Mouse (Mus musculus): ENCODE results near the gene Prtn3.

Gene Prtn3

GRCm38 (mm10) chr10:79909092-79909922, 35.0 kb downstream of the Prtn3 start:
- DNase-seq (ENCODE audit: low spot score in 2 of 2), result peak; percentile 61 to 72

GRCm38 (mm10) chr10:79910556-79910955, 36.3 kb downstream of the Prtn3 start, which contains the start of gene Gm26602:
Gm26602 (plus strand) TSS chr10:79910856.
- DNase-seq (ENCODE audit: low spot score in 2 of 2), result no peak

- no peak for DNase-seq (ENCODE audit: low spot score in 2 of 2)
Measured at GRCm38 (mm10) chr10:79912412-79912811, 38.1 kb downstream of the Prtn3 start.

DNA sequence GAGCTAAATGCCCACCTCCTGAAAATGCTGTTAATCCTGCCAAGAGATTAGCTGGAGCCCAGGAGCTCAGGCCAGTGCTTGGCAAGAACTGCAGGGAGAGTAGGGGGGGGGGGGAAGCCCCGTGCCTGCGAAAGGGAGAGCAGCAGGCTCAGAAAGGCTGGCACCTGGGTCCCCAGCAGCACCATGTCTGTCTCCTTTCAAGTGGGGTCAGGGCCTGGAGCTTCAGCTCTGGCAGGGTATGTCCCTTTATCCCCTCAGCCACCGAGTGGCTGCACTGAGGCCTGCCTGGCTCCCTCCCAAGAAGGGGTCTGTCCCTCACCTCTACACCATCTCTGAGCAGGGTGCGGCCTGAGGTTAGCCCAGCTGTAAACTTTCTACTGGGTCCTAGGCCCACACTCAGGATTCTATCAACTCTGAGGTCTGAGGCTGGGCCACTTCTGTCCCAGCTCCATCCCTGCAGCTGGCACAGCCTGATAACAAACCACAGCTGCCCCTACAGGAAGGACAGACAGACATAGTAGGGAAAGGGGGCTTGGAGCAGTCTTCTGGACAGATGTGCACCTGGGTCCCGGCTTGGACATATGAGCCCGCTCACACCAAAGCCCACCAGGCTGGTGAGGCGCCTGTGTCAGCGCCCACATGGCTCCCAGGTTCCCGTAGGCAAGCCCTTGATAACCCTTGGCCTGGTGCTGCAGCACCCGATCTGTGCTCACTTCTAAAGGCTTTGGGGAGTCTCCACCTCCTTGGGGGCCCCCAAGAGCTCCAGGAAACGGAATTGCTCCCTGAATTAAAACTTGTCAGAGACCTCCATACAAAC, 40.1 kb downstream of the Prtn3 start:
- DNase-seq (ENCODE audit: low spot score in 2 of 2), result no peak

DNA sequence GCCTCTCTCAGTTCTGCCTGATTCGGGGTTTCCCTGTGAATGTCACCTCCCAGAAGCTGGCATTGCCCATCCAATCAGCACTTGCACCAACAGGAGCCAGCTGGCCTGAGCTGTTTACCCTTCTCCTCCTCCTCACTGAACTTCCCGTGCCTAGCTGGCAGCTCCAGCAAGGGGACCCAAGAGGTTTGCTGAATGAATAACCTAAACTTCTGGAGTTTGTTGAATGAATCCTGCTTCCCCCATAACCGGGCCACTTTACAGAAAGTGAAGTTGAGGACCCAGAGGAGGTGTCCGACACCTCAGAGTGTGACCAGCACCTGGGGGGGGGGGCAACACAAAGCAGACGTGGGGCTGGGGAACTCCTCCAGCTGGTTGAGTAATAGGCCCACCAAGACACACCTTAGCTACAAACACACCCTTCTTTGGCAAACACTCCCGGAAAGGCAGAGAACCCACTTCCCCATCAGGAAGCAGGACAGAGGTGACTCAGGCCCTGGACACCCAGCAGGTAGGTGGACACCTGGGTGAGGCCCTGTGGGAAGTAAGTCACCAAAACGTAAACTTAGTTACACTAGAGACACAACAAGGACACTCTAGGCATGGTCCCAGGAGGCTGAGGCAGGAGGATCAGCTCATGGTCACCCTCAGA, 40.8 kb downstream of the Prtn3 start:
- no peak for DNase-seq (ENCODE audit: low spot score in 2 of 2)

DNA sequence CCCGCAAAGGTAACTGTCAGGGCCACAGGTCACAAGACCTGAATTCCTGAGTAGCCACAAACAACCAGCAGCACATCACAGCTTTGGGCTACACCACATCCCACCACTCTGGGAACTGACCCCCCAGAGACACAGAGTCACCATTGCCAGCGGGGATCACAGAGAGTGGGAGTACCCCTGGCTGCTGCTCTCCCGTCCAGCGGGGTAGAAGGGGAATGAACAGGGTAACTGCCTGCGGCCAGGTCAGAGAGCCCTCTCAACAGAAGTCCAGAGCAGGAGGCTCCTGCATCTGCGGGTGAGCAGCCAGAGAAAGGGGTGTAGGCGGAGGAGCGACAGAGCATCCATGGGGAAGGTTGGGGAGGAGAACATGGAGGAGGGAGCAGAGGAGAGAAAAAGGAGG, 41.8 kb downstream of the Prtn3 start:
- DNase-seq (ENCODE audit: low spot score in 2 of 2), result no peak

DNA sequence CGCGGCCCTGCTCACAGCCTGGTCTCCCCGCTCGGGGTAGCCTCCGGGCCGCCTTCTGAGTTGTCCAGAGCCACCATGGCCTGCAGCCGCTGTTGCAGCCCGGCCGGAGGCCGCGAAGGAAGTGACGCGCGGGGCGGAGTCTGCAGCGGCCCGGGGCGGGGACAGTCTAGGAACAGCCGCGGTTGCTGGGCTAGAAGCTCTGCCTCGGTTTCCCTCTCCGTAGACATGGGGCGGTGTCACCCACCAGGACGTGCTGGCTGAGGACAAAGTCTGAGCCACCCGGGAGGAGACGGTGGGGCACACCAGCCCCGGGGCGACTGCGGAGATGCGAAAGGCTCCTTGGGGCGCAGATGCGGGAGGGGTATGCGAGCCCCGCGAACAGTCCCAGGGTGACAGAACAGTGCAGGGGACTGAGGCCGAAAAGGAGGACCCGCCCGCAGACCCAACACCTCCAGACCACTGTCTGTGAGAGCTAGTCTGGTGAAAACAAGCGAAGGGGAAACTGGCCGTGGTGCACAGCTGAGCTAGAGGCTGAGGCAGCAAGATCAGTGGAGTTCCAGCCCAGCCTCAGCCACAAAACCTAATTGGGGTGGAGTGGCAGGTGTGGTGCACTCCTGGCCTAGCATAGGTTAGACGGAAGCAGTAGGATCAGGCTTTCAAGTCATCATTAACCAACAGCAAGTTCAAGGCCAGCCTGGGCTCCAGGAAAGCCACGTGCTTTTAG, 42.7 kb downstream of the Prtn3 start, which contains the start of gene Kiss1r:
Kiss1r (plus strand) TSS at position 164 of the 724 bp plus-strand sequence.
- DNase-seq (ENCODE audit: low spot score in 2 of 2), result peak; percentile 87 to 88

DNA sequence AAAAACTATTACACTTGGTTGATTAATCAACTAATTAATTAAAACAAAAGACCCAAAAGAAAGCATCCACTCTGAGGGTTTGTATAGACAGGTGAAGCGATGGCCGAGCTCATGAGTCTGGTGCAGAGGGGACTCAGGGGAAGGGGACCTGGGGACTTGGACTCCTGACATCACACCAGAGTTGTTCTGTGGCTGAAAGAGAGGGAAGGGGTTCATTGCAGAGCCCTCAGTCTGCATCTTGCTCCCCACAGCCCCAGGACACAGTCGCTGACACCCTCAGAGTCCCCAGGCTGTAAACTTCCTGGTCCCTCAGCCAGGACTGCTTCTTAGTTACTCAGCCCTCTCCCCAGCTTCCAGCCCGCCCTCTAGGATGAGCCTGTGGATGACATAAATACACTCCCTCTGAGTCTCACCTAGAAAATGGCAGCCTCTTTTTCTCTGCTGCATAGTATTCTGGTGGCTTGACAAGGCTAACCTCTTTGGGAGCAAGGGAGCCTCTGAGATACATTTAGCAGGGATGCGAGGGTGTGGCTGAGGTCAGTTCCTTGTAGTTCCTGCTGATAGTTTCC, 43.3 kb downstream of the Prtn3 start:
- no peak for DNase-seq (ENCODE audit: low spot score in 2 of 2)

- no peak for DNase-seq (ENCODE audit: low spot score in 2 of 2)
Measured at GRCm38 (mm10) chr10:79918231-79919078, 44.2 kb downstream of the Prtn3 start.

DNA sequence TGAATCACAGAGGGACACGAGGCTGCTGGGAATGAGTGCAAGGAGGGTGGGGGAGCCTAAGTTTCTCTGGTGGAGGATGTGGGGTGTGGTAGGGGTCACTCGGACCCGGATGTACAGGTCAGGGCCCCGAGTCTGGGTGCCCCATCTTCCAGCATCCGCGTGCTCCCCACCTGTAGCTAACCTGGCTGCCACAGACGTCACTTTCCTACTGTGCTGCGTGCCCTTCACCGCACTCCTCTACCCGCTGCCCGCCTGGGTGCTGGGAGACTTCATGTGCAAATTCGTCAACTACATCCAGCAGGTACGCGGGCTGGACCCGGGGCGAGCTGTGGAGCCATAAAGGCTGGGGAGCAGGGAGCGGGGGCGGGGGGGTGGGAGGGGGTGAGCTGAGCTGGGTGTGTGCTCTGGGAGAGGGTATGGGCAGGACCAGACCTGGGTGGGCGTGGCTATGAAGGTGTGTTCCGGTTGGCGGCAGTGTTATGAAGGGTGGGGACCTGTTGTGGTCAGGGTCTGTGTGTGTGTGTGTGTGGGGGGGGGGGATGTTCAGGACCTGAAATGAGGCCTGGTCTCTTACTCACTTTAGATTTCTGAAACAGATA, 45.1 kb downstream of the Prtn3 start:
- DNase-seq (ENCODE audit: low spot score in 2 of 2), result no peak

DNA sequence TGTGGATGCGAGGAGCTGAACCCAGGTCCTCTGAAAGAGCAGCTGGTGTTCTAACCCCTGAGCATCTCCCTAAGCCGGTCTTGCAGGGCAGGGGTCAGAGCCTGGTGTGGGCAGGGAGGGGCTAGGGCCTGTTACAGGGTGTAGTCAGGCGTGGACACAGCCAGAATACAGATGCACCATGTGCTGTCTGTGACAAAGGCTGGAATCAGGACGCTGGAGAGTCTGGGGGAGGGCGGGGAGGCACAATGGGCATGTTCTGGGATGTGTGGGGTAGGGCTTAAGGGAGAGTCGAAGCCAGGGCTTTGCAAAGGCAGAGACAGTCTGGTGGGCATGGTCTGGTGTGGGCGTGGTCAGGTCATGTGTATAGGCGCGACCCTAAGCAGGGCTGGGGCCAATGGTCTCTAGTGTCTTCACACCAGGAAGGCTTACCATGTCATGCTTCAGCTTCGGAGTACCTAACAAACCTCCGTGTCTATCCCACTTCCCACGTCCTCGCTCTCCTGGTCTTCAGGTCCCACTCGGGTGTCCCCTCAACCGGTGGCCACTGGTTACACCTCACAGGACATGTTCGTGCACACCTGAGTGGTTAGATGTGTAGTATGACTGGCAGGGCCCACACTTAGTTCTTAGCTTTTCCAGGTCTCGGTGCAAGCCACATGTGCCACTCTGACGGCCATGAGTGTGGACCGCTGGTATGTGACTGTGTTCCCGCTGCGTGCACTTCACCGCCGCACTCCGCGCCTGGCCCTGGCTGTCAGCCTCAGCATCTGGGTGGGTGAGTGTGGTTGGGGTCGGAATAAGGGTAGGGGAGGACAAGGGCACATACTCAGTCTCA, 46.0 kb downstream of the Prtn3 start:
- DNase-seq (ENCODE audit: low spot score in 2 of 2), result no peak

- DNase-seq (ENCODE audit: low spot score in 2 of 2), result no peak
Measured at GRCm38 (mm10) chr10:79920958-79921535, 46.8 kb downstream of the Prtn3 start, which contains the start of gene R3hdm4. R3hdm4 (minus strand) TSS chr10:79921208.

- DNase-seq (ENCODE audit: low spot score in 2 of 2), result no peak
Measured at GRCm38 (mm10) chr10:79921572-79921971, 47.3 kb downstream of the Prtn3 start.

GRCm38 (mm10) chr10:79924998-79925784, 50.9 kb downstream of the Prtn3 start:
- DNase-seq (ENCODE audit: low spot score in 2 of 2), result peak; percentile 84 to 92

- DNase-seq (ENCODE audit: low spot score in 2 of 2), result no peak
Measured at GRCm38 (mm10) chr10:79925785-79926490, 51.7 kb downstream of the Prtn3 start.

GRCm38 (mm10) chr10:79926491-79927323, 52.4 kb downstream of the Prtn3 start, which contains the start of gene Arid3a:
Arid3a (plus strand) TSS chr10:79927043.
- peak; percentile 89 for DNase-seq (ENCODE audit: low spot score in 2 of 2)
